Mouse (Mus musculus): Measurements from ENCODE around the gene Islr.
A peak's percentile ranks its signal among the peaks of the same experiment; 100 is the strongest.
"Not testable (repeated sequence)": the region's sequence is repeated elsewhere in the genome, so short reads cannot be mapped to it uniquely, and the experiment has no call there.

The Islr gene

DNA sequence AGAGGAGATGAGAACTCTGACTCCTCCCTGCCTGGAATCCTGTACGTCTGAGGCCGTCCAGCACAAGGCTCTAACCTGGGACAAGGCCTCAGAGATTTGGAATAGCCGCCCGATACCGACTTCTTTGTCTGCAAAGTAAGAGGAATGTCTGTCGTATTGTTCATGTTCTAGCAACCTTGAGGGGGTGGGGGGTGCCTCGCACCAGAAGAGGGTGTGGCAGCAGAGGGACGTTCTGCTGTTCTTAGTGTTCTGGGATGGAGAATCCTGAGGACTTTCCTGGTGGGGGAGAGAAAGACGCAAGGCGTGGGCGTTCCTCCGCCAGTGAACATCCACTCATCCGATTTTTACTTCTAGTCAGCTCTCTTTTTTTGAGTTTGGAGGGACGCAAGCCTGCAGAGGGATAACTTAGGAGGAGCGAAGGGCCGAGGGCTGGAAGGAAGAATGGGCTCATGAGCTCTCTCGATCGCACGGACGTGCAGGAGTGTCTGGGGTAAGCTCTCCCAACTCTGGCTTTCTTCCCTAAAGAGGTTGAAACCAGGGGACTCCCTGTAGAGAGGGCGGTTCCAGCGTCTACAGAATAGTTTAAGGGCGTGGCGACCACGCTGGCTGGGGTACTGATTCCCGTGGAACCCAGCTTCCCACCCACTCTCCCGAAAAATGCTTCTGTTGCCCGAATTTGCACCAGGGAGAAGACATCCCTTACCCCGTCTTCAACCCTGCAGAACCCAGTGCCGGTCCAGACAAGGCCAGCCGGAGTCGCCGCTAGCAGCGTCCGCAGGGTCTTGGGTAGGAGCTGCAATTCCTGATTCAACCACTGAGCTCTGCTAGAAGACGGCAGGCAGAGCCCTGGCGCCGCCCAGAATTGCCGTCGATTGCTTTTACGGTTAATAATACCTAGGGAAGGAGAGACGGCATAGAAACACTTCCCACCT is at the start of gene Islr, which contains the start of gene Islr2:
Islr (minus strand) TSS at position 791 of the 932 bp plus-strand sequence.
Islr2 (minus strand) TSS at position 804 of the 932 bp plus-strand sequence.
- DNase-seq = peak; percentile 28 to 36

DNA sequence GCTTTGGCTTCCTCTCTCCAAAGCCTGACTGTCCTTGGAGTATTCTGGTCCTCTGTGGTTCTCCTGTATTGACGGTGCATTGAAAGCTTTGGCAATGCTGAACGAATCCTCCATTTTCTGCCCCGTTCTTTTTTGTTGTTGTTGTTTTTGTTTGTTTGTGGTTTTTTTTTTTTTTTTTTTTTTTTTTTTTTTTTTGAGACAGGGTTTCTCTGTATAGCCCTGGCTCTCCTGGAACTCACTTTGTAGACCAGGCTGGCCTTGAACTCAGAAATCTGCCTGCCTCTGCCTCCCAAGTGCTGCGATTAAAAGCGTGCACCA is 49.7 kb upstream of the Islr start:
- not testable (repeated sequence) for DNase-seq

DNA sequence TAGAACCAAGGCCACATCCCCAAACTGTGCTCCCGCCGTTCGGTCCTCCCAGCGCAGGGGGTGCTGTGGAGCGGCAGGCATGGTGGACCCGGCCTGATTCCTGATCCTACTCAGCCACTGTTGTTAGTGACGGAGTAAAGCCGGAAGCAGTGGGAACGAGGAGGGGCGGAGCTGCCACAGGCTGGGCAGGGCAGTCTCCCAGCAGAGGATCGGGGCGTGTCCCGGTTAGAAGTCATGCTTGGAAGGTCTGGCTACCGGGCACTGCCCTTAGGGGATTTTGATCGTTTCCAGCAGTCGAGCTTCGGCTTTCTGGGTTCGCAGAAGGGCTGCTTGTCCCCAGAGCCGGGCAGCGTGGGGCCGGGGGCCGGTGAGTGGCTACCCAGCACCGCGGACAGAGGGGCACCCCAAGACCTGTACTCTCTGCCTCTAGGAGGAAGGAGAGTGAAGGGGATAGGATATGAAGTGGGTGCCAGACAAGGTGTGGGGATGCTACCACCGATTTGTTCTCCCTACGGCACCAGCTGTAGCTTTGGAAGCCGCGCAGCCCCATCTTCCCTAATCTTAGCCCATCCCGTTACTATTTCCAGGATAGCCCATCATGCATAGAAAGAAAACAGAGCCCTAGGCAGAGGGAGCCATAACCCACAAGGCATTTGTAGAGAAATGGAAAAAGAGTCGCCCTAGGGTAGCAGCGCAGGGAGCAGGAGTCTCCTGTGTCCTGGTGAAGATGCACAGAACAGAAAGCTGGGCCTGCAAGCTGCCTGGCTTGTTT is 49.1 kb upstream of the Islr start, which contains the start of gene Stoml1:
Stoml1 (plus strand) TSS at position 132 of the 772 bp plus-strand sequence.
- DNase-seq = peak; percentile 93 to 94

DNA sequence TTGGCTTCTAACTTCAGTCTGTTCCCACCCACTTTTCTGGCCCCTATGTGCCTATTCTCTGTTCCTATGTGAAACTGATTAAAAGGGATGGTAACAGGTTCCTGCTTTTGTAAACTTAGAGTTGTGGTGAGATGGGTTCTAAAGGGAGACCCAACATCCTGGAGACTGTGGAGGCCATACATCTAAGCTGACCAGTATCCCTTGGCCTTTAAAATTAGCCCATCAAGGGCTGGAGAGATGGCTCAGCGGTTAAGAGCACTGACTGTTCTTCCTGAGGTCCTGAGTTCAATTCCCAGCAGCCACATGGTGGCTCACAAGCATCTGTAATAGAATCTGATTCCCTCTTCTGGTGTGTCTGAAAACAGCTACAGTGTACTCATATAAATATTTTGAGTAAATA is 46.6 kb upstream of the Islr start:
- not testable (repeated sequence) for DNase-seq

DNA sequence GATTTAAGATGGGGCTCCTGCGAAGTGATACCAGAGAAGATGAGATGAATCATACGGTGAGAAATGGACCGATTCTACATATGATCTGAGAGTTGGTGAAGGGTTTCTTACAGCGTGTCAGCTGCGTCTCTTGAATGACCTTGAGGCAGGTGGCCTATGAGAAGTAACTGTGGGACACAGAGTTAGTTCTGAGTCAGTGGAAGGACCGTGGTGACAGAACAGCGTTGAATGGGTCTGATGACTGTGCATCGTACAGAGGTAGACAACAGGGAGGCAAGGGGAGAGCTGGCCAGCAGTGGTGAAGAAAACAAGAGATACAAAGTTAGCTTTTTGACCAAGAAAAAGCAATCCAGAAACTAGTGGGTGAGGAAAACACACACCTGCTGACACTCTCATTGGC is 46.2 kb upstream of the Islr start:
- no peak for DNase-seq

DNA sequence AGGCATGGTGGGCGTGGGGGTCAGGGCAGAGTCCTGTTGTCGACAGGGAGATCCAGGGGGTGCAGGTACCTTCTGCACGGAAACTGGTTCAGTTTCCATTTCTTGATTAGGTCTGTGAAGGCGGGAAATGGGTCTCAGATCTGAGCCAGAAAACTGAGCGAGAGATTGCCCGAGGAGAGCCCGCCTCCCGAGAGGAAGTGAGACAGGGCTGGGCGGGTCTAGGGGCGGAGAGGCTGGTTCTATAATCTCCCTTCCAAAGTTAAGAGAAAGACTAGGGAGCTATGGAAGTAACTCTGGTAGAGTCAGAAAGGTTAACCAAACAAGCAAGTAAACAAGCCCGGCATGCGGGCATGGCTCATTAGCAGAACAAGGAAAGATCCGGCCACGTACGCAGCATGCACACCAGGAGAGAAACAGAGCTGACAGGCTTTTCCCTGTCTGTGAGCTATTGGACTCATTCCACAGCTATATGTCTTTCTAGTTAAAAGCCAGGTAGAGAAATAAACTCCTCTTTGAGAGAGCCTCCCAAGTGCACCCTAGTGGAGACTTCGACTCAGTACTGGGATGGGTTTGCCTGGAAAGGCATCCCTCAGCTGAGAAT is 45.6 kb upstream of the Islr start, which contains the start of gene Pml:
Pml (minus strand) TSS at position 195 of the 601 bp plus-strand sequence.
- peak; percentile 66 to 75 for DNase-seq

DNA sequence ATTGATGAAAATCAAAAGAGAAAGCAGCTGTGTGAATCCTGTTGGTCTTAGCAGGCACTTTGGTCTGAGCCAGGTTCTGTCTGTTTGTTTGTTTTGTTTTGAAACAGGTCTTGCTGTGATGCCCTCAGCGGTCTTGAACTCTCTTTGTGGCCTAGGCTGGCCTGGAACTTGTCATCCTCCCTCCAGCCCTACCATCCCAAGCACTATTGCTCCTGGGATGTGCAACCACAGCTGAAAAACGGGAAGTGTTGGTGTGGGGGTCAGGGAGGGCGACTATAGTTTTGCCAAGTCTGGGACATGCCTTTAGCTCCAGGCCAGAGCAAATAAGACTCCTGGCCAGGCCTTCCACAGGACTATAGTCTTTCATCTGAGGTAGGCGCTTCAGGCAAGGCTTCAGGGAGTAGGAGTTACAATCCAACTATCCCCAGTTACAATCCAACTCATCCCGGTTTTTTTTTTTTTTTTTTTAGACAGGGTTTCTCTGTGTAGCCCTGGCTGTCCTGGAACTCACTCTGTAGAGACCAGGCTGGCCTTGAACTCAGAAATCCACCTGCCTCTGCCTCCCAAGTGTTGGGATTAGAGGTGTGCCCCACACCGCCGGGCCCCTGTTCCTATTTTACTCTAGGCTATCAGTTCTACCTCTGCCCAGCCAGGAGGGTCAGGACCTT is 44.8 kb upstream of the Islr start:
- peak in 1 of 2 experiments; percentile 8 for DNase-seq

DNA sequence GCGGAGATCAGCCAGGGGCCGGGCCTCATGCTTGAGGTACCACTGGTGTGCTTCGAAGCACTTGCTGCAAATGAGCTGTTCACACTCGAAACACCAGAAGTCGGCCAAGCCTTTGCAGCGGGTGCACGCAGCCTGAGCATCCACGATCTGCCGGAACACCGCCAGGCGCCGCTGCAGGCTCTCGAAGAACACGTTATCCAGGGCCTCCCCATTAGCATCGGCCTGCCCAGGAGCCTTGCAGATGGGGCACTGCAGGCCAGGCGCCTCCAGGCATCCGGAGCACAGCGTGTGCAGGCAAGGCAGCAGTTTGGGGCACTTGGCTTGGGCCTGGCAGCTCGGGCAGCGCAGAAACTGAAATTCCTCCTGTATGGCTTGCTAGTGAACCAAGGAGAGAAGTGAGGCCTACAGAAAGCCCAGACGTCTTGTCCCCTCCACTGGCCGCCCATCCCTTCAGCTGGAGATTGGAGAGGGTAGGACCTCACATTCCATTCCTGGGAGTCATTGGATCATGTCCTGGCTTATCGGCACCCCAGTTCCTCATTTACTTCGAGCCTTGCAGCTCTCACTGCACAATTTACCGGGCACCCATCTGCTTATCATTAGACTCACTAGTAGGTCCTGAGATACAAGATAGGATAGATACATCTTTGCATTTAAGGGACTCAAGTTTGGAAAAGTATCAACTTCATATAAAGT is 43.1 kb upstream of the Islr start:
- DNase-seq = peak; percentile 83 to 84

DNA sequence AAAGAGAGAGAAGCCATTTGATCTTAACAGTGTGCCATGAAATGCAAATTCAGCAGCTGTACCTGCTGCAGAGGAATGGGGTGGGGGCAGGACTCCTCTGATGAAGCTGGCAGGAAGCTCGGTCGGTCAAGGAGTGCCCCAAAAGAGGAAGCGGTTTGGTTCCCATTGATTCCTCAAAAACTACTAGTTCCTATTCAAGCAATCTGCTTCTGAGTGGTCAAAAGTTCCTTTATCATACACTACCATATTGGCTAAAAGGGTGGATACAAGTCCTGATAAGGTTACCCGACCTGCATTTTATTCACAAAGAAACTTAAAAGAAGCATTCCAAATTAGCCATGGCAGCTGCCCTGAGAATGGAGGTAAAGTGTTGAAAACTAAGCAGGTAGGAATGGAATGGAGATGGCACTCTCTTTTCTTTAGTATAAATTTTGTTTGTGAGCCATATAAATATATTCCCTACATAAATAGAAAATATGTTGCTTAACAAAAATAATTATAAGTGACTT is 42.0 kb upstream of the Islr start:
- no peak for DNase-seq

DNA sequence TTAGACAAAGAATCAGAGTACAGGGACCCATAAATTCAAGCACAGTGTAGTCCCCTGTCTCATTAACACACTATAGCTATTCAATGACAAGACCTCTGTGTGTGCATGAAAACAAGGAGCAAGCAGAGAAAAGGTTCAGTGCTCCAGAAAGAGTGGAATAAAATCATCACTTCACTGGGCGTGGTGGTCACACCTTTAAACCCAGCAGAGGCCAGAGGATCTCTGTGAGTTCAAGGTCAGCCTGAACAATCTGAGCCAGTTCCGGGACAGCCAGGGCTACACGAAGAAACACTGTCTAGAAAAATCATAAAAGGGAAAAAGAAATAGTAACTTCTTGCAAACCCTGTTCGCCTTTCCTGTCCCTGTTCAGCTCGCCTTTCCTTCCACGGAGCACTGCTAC is 39.6 kb upstream of the Islr start:
- no peak for DNase-seq

DNA sequence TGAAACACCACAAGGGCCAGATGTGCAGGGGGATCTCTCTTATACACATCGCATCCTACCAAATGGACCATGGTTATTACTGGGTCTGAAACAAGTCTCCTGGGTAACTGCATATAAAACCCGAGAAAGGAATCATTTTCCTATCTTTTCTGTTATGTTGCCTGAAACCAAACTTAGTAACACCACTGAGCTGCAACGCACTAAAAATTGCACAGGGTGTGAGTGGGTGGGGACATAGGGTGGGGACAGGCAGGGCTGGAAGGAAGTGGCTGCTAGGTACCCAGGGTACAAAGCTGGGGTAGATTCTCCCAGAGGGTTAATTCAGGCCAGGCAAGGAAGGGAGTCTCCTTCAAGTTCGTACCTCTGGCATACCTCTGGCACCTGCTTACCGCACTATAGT is 38.6 kb upstream of the Islr start:
- no peak for DNase-seq

DNA sequence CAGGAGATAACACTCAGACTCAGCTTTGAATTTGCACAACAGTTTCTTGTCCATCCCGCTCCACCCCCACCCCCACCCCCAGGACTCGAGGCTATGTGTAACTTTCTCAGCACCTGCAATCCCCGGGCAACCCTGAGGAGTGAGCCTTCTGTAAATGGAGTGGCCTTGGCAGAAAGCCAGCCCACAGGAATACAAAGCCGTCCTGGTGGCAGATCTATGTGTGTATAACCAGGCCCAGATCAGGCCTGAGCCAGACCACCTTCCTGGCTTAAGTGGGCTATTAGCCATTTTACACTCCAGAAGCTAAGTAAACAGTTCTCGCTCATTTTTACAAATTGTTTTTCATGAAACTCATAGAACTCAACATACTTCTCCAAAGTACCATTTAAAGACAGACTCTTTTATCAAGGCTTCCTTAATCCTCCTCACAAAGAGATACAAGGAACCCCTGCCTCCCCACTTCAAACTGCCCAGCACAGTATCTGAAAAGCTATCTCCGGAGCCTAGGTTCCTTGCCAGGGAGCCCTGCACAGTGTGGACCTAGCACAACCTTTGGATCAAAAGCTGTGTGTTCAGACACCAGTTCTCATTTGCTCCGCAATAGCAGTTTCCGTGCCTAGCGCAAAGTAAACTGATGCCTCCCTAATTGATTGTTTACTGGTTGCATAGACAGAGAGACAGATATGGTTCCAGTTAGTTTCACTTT is 37.8 kb upstream of the Islr start:
- DNase-seq = peak; percentile 37 to 49

DNA sequence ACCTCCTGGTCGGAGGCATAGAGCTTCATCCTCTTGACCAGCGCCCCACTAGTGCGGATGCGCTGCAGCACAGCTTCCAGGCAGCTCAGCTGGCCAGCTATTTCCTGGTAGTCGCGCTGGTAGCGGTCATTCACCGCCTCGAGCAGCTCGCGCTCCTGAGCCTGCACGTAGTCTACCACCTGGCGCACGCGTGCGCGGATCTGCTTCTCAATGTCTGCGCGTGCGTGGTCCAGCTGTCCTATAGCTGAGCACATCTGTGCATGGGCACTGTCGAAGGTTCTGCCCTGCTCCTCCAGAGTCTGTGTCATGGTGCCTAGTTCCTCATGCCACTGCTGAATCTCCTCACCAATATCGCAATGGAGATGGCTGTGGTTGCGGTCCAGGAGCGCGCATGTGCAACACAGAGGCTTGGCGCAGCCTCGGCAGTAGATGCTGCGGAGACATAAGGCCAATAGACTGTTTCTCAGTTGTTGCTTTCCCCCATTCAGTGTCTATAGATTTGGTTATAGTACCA is 30.5 kb upstream of the Islr start:
- DNase-seq = no peak

DNA sequence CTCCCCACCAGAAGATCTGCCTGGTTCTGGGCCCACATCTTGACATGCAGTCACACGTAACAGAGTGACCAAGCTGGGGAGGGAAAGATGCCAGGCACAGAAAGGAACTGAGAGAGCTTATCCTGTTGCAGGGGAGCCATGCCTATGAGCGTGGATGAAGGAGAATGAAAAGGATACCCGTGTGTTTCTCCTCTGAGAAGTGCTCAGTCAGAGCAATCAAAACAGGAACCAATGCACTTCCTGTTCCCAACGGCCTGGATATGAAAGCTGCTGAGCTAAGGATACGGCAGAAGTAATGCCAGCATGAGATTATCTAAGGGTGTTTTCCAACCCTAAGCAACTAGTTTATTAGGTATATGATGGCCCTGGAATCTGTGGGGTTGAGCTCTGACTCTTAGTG is 28.3 kb upstream of the Islr start:
- DNase-seq = no peak

DNA sequence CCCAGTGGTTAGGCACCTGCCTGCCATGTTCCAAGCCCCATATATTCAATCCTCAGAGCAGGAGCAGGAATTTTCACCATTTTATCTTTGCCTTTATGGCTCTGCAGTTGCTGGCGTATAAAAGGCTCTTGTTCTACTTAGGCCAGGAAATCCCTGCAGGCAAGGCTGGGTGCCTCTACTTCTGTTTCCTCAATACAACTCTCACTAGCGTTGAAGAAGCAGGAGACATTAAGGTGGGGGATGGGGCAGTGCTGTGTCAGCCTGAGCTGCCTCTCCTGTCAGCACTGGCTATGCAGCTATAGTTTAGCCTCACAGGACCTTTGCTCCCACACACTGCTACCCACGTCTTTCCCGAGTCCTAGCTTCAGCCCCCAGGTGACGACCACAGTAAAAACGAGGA is 27.6 kb upstream of the Islr start:
- no peak for DNase-seq

DNA sequence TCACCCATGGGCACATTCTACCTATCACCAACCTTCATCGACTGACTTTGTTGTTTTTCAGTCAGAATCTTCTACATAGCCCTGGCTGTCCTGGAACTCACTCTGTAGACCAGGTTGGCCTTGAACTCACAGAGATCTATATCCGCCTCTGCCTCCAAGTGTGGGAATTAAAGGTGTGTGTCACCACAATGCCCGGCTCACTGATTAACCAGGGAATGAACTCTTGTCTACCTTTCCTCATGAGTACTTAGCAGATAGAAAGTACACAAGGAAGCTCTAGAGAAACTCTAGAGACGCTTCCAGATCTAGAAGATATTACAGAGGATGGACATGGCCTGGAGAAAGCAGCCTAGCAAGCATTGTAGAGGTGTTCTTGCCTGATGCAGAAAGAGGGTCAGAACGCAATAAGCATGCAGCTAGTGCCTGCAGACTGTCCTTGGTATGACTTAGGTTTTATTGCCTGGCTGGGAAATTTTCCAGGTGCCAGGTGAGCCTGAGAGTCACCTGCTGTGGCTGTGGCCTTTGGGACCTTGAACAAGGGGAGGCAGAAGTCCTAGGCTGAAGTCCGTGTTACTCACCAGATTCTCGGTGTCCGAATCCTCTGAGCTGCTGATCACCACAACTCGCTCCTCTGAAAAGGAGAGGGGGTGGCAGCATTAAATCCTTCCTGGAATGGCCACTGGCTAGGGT is 24.8 kb upstream of the Islr start:
- DNase-seq = no peak

DNA sequence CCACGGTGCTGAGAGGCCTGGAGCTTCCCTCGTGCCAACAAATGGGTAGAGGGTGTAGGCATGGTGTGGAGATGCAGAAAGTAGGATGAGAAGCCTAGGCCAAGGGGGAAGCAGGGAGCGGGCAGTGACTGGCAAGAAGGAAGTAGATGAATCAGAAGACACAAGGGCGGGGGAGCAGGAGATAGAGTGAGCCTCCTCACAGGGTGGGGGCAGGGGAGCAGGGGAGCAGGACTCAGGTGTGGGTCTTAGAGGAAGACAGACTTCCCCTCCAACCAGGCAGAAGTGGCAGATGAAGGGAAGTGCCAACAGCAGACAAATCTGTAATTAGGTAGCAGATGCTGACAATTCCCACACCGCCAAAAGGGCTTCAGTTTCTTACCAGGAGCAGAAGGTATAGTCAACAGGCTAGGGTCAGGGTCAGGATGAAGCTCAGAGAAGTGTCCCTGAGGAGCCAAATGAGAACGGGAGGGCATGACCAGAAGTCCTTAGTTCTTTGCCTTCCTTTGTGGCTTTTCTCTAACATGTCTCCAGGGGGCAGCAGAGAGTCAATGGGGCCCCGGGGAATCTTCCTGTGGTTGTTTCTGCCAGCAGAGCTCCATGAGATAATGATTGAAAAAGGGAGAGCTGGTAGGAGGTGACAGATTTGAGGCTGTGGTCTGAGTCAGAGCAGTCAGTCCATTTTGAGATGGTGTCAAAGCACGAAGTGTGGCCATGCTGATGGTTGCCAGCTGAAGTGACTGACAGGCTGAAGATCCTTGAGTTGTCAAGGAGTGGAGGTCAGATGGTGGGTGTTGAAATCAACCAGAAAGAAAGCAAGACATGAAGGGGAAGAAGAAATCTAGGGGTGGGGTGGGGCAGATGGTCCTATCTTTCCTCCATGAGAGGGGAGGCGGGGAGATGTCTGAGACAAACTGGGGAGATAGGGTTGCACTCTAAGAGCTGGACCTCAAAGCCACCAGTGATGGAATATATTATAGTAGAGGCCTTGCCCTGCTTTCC is 22.1 kb upstream of the Islr start:
- peak; percentile 38 to 56 for DNase-seq

DNA sequence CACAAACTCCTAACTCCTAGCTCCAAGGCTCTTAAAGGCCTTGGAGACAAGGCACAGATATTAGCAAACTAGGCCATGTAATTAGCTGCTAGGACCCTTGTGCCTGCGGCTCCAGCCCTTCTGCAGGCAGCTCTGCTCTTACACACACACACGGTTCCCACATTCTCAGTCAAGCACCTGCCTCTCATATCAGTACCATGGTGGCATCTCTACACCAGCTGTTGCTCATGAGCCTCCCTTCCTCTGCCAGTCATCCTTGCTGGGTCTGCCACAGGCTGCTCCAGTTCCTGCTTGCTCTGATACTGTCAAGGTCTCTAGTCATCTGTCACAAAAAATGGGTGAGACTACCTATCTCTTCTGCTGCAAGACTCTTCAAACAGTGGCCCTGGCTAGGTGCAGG is 20.2 kb upstream of the Islr start:
- no peak for DNase-seq

All from cerebellum, adult 18-20 months (tissue).